Mouse (Mus musculus) cerebellum, adult 2 months (tissue): ENCODE data around the gene Exoc2. TPM values are rescaled to one million over a fixed set of nuclear protein-coding genes. Genes with fewer than 3 reads are reported as not detected.

ENCODE experiments used
- DNase-seq, 2 experiments: peaks; one replicate each; pipeline ENCODE4 v3.0.0; 2021
- H3K27ac ChIP-seq: fragments of 200-500 bp; 2 replicates; pipeline ENCODE4 v1.5.1; 2012; ENCODE audit warnings: low read length, control low read depth, inconsistent platforms; ENCODE audit not compliant: insufficient read depth
- H3K27me3 ChIP-seq: fragments of 200-500 bp; 2 replicates; pipeline ENCODE4 v1.6.1; 2012; ENCODE audit warnings: inconsistent platforms, mild to moderate bottlenecking, low read length, moderate library complexity; ENCODE audit not compliant: control insufficient read depth, insufficient read depth
- H3K4me1 ChIP-seq: fragments of 200-500 bp; 2 replicates; pipeline ENCODE4 v1.6.1; 2011; ENCODE audit warnings: low read length; ENCODE audit not compliant: control insufficient read depth, insufficient read depth
- H3K4me3 ChIP-seq: fragments of 200-500 bp; replicated peaks from 2 replicates; pipeline ENCODE3; 2011; ENCODE audit warnings: mild to moderate bottlenecking, low read depth, low read length, control low read depth; ENCODE audit not compliant: insufficient read depth
- CTCF ChIP-seq: fragments of 200-500 bp; IDR thresholded peaks from 2 replicates; pipeline ENCODE4 v1.5.1; 2011; ENCODE audit warnings: low read depth, mild to moderate bottlenecking, control low read depth, low read length, moderate library complexity, borderline replicate concordance; ENCODE audit not compliant: insufficient read depth
- POLR2A ChIP-seq: fragments of 200-500 bp; IDR thresholded peaks from 2 replicates; pipeline ENCODE4 v1.6.1; 2011; ENCODE audit warnings: low read length, control low read depth, borderline replicate concordance; ENCODE audit not compliant: insufficient read depth
- WGBS: fragments of 180-500 bp; shearing (Covaris S2); methylation state at CpG from one replicate; pipeline ENCODE4 v1.1.7; 2018; 5-methylcytosine and 5-hydroxymethylcytosine counted together
- polyA plus RNA-seq: library from polyadenylated mRNA; depleted of rRNA; stranded (reverse); fragments of >200 nt; gene quantifications from 2 replicates; pipeline ENCODE4 v1.2.3, GENCODE M21; 2012; rRNA removed

The Exoc2 gene
- 26.3 and 26.5 TPM in 2 replicates for polyA plus RNA-seq

- peak; percentile 86 to 88 for DNase-seq
- Histone ChIP-seq H3K4me1 (no peaks in the 10 kb centered on the region), H3K27ac (peak within 1 kb of the TSS; percentile 61; the same call in 1 of the 2 replicates), H3K27me3 (no peaks in the 10 kb centered on the region), H3K4me3 (peak within 1 kb of the TSS; percentile 88)
- peak; percentile 59; the same call in 1 of the 2 replicates for TF ChIP-seq POLR2A
- TF ChIP-seq CTCF: no peak
- WGBS: under 1% methylated on average over 54 of the region's 54 CpGs
Observed at GRCm38 (mm10) chr13:30973501-30974246, at the start of gene Exoc2, which contains the start of gene Gm5447. Gene Exoc2 (minus strand): TSS chr13:30974093. Gene Gm5447 (plus strand): TSS chr13:30974204.

- 49% methylated on average over 3 of the region's 3 CpGs for WGBS
- no peak for DNase-seq
- no peaks in the 10 kb centered on the region for H3K27me3 ChIP-seq
Observed at GRCm38 (mm10) chr13:31023664-31024063, 49.8 kb upstream of the Exoc2 start.

GRCm38 (mm10) chr13:31021927-31022326 is 48.0 kb upstream of the Exoc2 start:
- H3K27ac ChIP-seq: no peak overlapping the region
- H3K4me1 ChIP-seq: no peaks in the 10 kb centered on the region
- WGBS: 76% methylated on average over 6 of the region's 6 CpGs
- no peak overlapping the region for H3K4me3 ChIP-seq
- H3K27me3 ChIP-seq: no peaks in the 10 kb centered on the region
- TF ChIP-seq CTCF: no peak
- TF ChIP-seq POLR2A: no peak
- no peak for DNase-seq

More at GRCm38 (mm10) chr13:31023664-31024063, 49.8 kb upstream of the Exoc2 start:
- Histone ChIP-seq H3K4me1 (no peaks in the 10 kb centered on the region), H3K27ac (no peak overlapping the region), H3K4me3 (no peak overlapping the region)
- TF ChIP-seq POLR2A: no peak
- TF ChIP-seq CTCF: no peak

GRCm38 (mm10) chr13:31021514-31021913 is 47.6 kb upstream of the Exoc2 start:
- 55% methylated on average over 4 of the region's 4 CpGs for WGBS
- Histone ChIP-seq H3K27me3 (no peaks in the 10 kb centered on the region), H3K4me3 (no peak overlapping the region), H3K4me1 (no peaks in the 10 kb centered on the region), H3K27ac (no peak overlapping the region)
- no peak for DNase-seq
- no peak for TF ChIP-seq CTCF
- no peak for TF ChIP-seq POLR2A

GRCm38 (mm10) chr13:31017545-31017944 is 43.7 kb upstream of the Exoc2 start:
- H3K4me3 ChIP-seq: no peak overlapping the region
- H3K27me3 ChIP-seq: no peaks in the 10 kb centered on the region
- no peak overlapping the region for H3K27ac ChIP-seq
- no peak for DNase-seq
- TF ChIP-seq POLR2A (no peak), CTCF (no peak)
- 93% methylated on average over 3 of the region's 3 CpGs for whole genome bisulfite sequencing
- no peaks in the 10 kb centered on the region for H3K4me1 ChIP-seq

GRCm38 (mm10) chr13:31004995-31005394 is 31.1 kb upstream of the Exoc2 start:
- Histone ChIP-seq H3K4me1 (no peaks in the 10 kb centered on the region), H3K27me3 (no peaks in the 10 kb centered on the region), H3K4me3 (no peak overlapping the region), H3K27ac (no peak overlapping the region)
- WGBS: 80% methylated on average over 4 of the region's 4 CpGs
- no peak for DNase-seq
- TF ChIP-seq POLR2A: no peak
- TF ChIP-seq CTCF: no peak

- Histone ChIP-seq H3K27ac (no peak overlapping the region), H3K27me3 (no peaks in the 10 kb centered on the region), H3K4me3 (no peak overlapping the region), H3K4me1 (no peaks in the 10 kb centered on the region)
- DNase-seq: no peak
- WGBS: 75% methylated on average over 12 of the region's 12 CpGs
- TF ChIP-seq POLR2A (no peak), CTCF (no peak)
Observed at GRCm38 (mm10) chr13:31004458-31004857, 30.6 kb upstream of the Exoc2 start.

GRCm38 (mm10) chr13:30999799-31000198 is 25.9 kb upstream of the Exoc2 start:
- Histone ChIP-seq H3K27me3 (no peaks in the 10 kb centered on the region), H3K4me3 (no peak overlapping the region), H3K27ac (no peak overlapping the region), H3K4me1 (no peaks in the 10 kb centered on the region)
- 91% methylated on average over 6 of the region's 6 CpGs for WGBS
- TF ChIP-seq CTCF (no peak), POLR2A (no peak)
- no peak for DNase-seq
